Mouse (Mus musculus): Measurements from ENCODE around the gene Tmem234. TPM values are rescaled to one million over a fixed set of nuclear protein-coding genes. Genes with fewer than 3 reads are reported as not detected.

The Tmem234 gene
- polyA plus RNA-seq, 1 experiment from 2014 or later: 181 TPM

- H3K27me3 ChIP-seq (ENCODE audit: control insufficient read depth, insufficient read depth, low read length): no peaks in the 10 kb centered on the region
- 22% methylated on average over 8 of the region's 8 CpGs for WGBS
- peak overlapping the region; percentile 65 for H3K4me3 ChIP-seq (replicated peaks; ENCODE audit: low read depth, low read length)
- no peaks in the 10 kb centered on the region for H3K9me3 ChIP-seq (ENCODE audit: control insufficient read depth, low read length)
- peaks cover 24% of the 10 kb centered on the region for H3K36me3 ChIP-seq (ENCODE audit: control insufficient read depth, insufficient read depth, low read length)
- peak overlapping the region; percentile 70 for H3K4me2 ChIP-seq (ENCODE audit: low read length)
- ATAC-seq (ENCODE audit: low FRiP score, low TSS enrichment) (no peak), DNase-seq (no peak)
- H3K4me1 ChIP-seq (ENCODE audit: control insufficient read depth, insufficient read depth, low read length): peaks cover 36% of the 10 kb centered on the region
- H3K9ac ChIP-seq (replicated peaks; ENCODE audit: low read length): peak overlapping the region; percentile 73
- H3K27ac ChIP-seq (replicated peaks; ENCODE audit: low read depth, low read length): peak overlapping the region; percentile 94
Measured at GRCm38 (mm10) chr4:129622803-129623535, 22.5 kb downstream of the Tmem234 start.

GRCm38 (mm10) chr4:129623681-129624091 lies 23.2 kb downstream of the Tmem234 start, which contains the start of gene Ccdc28b:
Gene Ccdc28b (minus strand): TSS chr4:129623947.
- Histone ChIP-seq H3K36me3 (ENCODE audit: control insufficient read depth, insufficient read depth, low read length) (peaks cover 31% of the 10 kb centered on the region), H3K4me1 (ENCODE audit: control insufficient read depth, insufficient read depth, low read length) (peaks cover 31% of the 10 kb centered on the region), H3K4me2 (ENCODE audit: low read length) (peak within 1 kb of the TSS; percentile 70), H3K9ac (replicated peaks; ENCODE audit: low read length) (peak within 1 kb of the TSS; percentile 73), H3K27me3 (ENCODE audit: control insufficient read depth, insufficient read depth, low read length) (no peaks in the 10 kb centered on the region), H3K27ac (replicated peaks; ENCODE audit: low read depth, low read length) (peak within 1 kb of the TSS; percentile 94), H3K9me3 (ENCODE audit: control insufficient read depth, low read length) (no peaks in the 10 kb centered on the region), H3K4me3 (replicated peaks; ENCODE audit: low read depth, low read length) (peak within 1 kb of the TSS; percentile 65)
- ATAC-seq (ENCODE audit: low FRiP score, low TSS enrichment) (peak; percentile 46; the same call in 1 of the 2 replicates), DNase-seq (peak; percentile 84)
- WGBS: under 1% methylated on average over 10 of the region's 10 CpGs

- peak; percentile 91 for DNase-seq
- Histone ChIP-seq H3K4me1 (ENCODE audit: control insufficient read depth, insufficient read depth, low read length) (peaks cover 31% of the 10 kb centered on the region), H3K36me3 (ENCODE audit: control insufficient read depth, insufficient read depth, low read length) (peaks cover 39% of the 10 kb centered on the region), H3K4me2 (ENCODE audit: low read length) (peak overlapping the region; percentile 70), H3K9ac (replicated peaks; ENCODE audit: low read length) (peak overlapping the region; percentile 73), H3K9me3 (ENCODE audit: control insufficient read depth, low read length) (no peaks in the 10 kb centered on the region), H3K4me3 (replicated peaks; ENCODE audit: low read depth, low read length) (peak overlapping the region; percentile 65), H3K27me3 (ENCODE audit: control insufficient read depth, insufficient read depth, low read length) (no peaks in the 10 kb centered on the region), H3K27ac (replicated peaks; ENCODE audit: low read depth, low read length) (peak overlapping the region; percentile 94)
- ATAC-seq (ENCODE audit: low FRiP score, low TSS enrichment): peak; percentile 87
- under 1% methylated on average over 18 of the region's 18 CpGs for WGBS
Measured at GRCm38 (mm10) chr4:129624281-129625028, 24.0 kb downstream of the Tmem234 start.

- Histone ChIP-seq H3K36me3 (ENCODE audit: control insufficient read depth, insufficient read depth, low read length) (peaks cover 44% of the 10 kb centered on the region), H3K4me2 (ENCODE audit: low read length) (peak overlapping the region; percentile 70), H3K27ac (replicated peaks; ENCODE audit: low read depth, low read length) (peak overlapping the region; percentile 94), H3K27me3 (ENCODE audit: control insufficient read depth, insufficient read depth, low read length) (no peaks in the 10 kb centered on the region), H3K4me3 (replicated peaks; ENCODE audit: low read depth, low read length) (peak overlapping the region; percentile 65), H3K9ac (replicated peaks; ENCODE audit: low read length) (peak overlapping the region; percentile 73), H3K9me3 (ENCODE audit: control insufficient read depth, low read length) (no peaks in the 10 kb centered on the region), H3K4me1 (ENCODE audit: control insufficient read depth, insufficient read depth, low read length) (peaks cover 31% of the 10 kb centered on the region)
- ATAC-seq (ENCODE audit: low FRiP score, low TSS enrichment) (peak; percentile 51; the same call in 1 of the 2 replicates), DNase-seq (peak; percentile 83)
- under 1% methylated on average over 6 of the region's 6 CpGs for WGBS
Measured at GRCm38 (mm10) chr4:129625029-129625370, 24.5 kb downstream of the Tmem234 start.

- peaks cover 31% of the 10 kb centered on the region for H3K4me1 ChIP-seq (ENCODE audit: control insufficient read depth, insufficient read depth, low read length)
- H3K9me3 ChIP-seq (ENCODE audit: control insufficient read depth, low read length): no peaks in the 10 kb centered on the region
- DNase-seq: no peak
- H3K27ac ChIP-seq (replicated peaks; ENCODE audit: low read depth, low read length): peak overlapping the region; percentile 94
- H3K4me3 ChIP-seq (replicated peaks; ENCODE audit: low read depth, low read length): no peak overlapping the region
- ATAC-seq (ENCODE audit: low FRiP score, low TSS enrichment): no peak
- peak overlapping the region; percentile 70 for H3K4me2 ChIP-seq (ENCODE audit: low read length)
- no peaks in the 10 kb centered on the region for H3K27me3 ChIP-seq (ENCODE audit: control insufficient read depth, insufficient read depth, low read length)
- WGBS: 41% methylated on average over 4 of the region's 4 CpGs
- peak overlapping the region; percentile 73; the same call in 1 of the 2 replicates for H3K9ac ChIP-seq (replicated peaks; ENCODE audit: low read length)
- peaks cover 49% of the 10 kb centered on the region for H3K36me3 ChIP-seq (ENCODE audit: control insufficient read depth, insufficient read depth, low read length)
Measured at GRCm38 (mm10) chr4:129625496-129625895, 25.0 kb downstream of the Tmem234 start.

- Histone ChIP-seq H3K9ac (replicated peaks; ENCODE audit: low read length) (no peak overlapping the region), H3K36me3 (ENCODE audit: control insufficient read depth, insufficient read depth, low read length) (peaks cover 55% of the 10 kb centered on the region)
- WGBS: 72% methylated on average over 6 of the region's 6 CpGs
Measured at GRCm38 (mm10) chr4:129626035-129626434, 25.6 kb downstream of the Tmem234 start.

GRCm38 (mm10) chr4:129630944-129631343 lies 30.5 kb downstream of the Tmem234 start:
- no peak overlapping the region for H3K27ac ChIP-seq (replicated peaks; ENCODE audit: low read depth, low read length)
- H3K36me3 ChIP-seq (ENCODE audit: control insufficient read depth, insufficient read depth, low read length): peaks cover 98% of the 10 kb centered on the region
- H3K4me2 ChIP-seq (ENCODE audit: low read length): no peak overlapping the region
- no peaks in the 10 kb centered on the region for H3K9me3 ChIP-seq (ENCODE audit: control insufficient read depth, low read length)
- H3K4me3 ChIP-seq (replicated peaks; ENCODE audit: low read depth, low read length): no peak overlapping the region
- DNase-seq (peak; percentile 34), ATAC-seq (ENCODE audit: low FRiP score, low TSS enrichment) (no peak)
- H3K27me3 ChIP-seq (ENCODE audit: control insufficient read depth, insufficient read depth, low read length): no peaks in the 10 kb centered on the region
- 78% methylated on average over 4 of the region's 4 CpGs for WGBS
- no peaks in the 10 kb centered on the region for H3K4me1 ChIP-seq (ENCODE audit: control insufficient read depth, insufficient read depth, low read length)
- no peak overlapping the region; the same call in 1 of the 2 replicates for H3K9ac ChIP-seq (replicated peaks; ENCODE audit: low read length)

More at GRCm38 (mm10) chr4:129626035-129626434, 25.6 kb downstream of the Tmem234 start:
- H3K4me2 ChIP-seq (ENCODE audit: low read length): no peak overlapping the region
- DNase-seq (no peak), ATAC-seq (ENCODE audit: low FRiP score, low TSS enrichment) (no peak)
- H3K4me3 ChIP-seq (replicated peaks; ENCODE audit: low read depth, low read length): no peak overlapping the region
- no peaks in the 10 kb centered on the region for H3K9me3 ChIP-seq (ENCODE audit: control insufficient read depth, low read length)
- H3K27me3 ChIP-seq (ENCODE audit: control insufficient read depth, insufficient read depth, low read length): no peaks in the 10 kb centered on the region
- peaks cover 31% of the 10 kb centered on the region for H3K4me1 ChIP-seq (ENCODE audit: control insufficient read depth, insufficient read depth, low read length)
- peak overlapping the region; percentile 94; the same call in 1 of the 2 replicates for H3K27ac ChIP-seq (replicated peaks; ENCODE audit: low read depth, low read length)

GRCm38 (mm10) chr4:129631867-129632266 lies 31.4 kb downstream of the Tmem234 start:
- Histone ChIP-seq H3K4me2 (ENCODE audit: low read length) (no peak overlapping the region), H3K27me3 (ENCODE audit: control insufficient read depth, insufficient read depth, low read length) (no peaks in the 10 kb centered on the region), H3K4me1 (ENCODE audit: control insufficient read depth, insufficient read depth, low read length) (no peaks in the 10 kb centered on the region), H3K4me3 (replicated peaks; ENCODE audit: low read depth, low read length) (no peak overlapping the region), H3K36me3 (ENCODE audit: control insufficient read depth, insufficient read depth, low read length) (peaks cover 98% of the 10 kb centered on the region), H3K27ac (replicated peaks; ENCODE audit: low read depth, low read length) (no peak overlapping the region), H3K9ac (replicated peaks; ENCODE audit: low read length) (no peak overlapping the region), H3K9me3 (ENCODE audit: control insufficient read depth, low read length) (no peaks in the 10 kb centered on the region)
- WGBS: 95% methylated on average over 12 of the region's 12 CpGs
- ATAC-seq (ENCODE audit: low FRiP score, low TSS enrichment) (no peak), DNase-seq (no peak)

All from midbrain, embryonic 14.5 days (tissue).